Mouse (Mus musculus) urinary bladder, postnatal 36 days (tissue): Measurements from ENCODE around the gene Rab44.

Source experiments
- DNase-seq, 2 experiments: peaks; one replicate each; pipeline ENCODE4 v3.0.0; 2022; ENCODE audit warnings: low spot score in 2 of 2, mixed read lengths in 1 of 2

Rab44 gene

GRCm38 (mm10) chr17:29167371-29167770 lies 53.4 kb downstream of the Rab44 start:
- no peak for DNase-seq

GRCm38 (mm10) chr17:29168438-29168837 lies 54.5 kb downstream of the Rab44 start:
- no peak for DNase-seq

- DNase-seq, result no peak
These were observed 55.2 kb downstream of the Rab44 start for GRCm38 (mm10) chr17:29168996-29169601.

GRCm38 (mm10) chr17:29170431-29171000 lies 56.6 kb downstream of the Rab44 start:
- no peak for DNase-seq

DNA sequence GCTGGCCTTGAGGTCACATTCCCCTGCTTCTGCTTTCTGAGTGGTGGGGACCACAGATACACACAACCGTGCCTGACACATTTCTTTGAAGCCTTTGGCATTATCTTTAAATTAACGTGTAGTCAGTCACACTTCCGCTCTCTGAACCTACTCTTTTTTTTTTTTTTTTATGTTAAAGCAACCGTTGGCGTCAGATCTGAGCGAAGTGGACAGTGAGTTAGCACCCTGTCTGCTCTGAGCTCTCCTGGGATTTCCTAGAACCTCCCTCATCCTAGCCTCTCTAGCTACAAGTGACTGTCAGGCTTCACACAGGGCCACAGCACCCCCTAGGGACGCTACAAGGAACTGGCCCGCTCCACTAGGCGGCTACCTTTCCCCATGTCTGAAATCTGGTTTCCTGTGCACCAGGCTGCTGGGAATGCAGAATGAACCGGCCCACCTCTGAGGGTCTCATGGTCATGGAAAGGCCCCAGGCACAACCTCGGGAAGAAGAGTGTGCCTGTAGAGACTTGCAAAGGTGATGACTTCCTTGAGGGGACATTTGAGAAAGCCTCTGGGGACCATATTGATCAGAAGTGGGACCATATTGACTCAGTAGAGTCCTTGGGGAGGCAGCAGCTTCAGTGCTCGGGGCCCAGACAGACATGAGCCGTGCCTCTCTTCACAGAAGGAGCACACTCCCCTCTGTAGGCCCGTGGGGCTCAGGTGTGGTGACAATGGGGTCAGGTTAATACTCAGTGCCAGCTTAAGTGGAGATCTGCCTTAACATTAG lies 57.2 kb downstream of the Rab44 start:
- DNase-seq, result peak; percentile 82 to 85

DNA sequence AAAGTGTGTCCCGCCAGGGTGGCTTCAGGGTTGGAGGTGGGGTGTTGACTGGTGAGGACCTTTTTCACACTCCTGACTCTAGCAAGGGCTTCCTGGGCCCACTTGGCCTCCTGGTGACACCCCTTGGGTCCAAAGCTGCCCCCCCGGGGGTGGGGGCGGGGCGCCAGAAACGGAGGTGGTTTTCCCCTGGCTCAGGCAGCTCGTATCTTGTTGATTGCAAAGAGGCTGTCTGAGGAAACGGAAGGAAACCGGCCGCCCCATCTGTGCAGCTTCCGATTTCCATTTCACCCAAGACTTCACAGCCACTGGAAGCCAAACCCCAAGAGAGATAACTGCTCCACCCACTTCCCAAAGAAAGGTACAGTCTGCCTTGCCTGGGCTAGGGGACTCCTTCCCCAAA lies 58.1 kb downstream of the Rab44 start:
- no peak for DNase-seq

GRCm38 (mm10) chr17:29173165-29173564 lies 59.2 kb downstream of the Rab44 start:
- DNase-seq, result no peak

GRCm38 (mm10) chr17:29175693-29176092 lies 61.7 kb downstream of the Rab44 start:
- no peak for DNase-seq

- DNase-seq, result peak in 1 of 2 experiments; percentile 67
These were observed 62.7 kb downstream of the Rab44 start for GRCm38 (mm10) chr17:29176391-29177267.

GRCm38 (mm10) chr17:29178503-29179059 lies 64.6 kb downstream of the Rab44 start:
- DNase-seq, result no peak

DNA sequence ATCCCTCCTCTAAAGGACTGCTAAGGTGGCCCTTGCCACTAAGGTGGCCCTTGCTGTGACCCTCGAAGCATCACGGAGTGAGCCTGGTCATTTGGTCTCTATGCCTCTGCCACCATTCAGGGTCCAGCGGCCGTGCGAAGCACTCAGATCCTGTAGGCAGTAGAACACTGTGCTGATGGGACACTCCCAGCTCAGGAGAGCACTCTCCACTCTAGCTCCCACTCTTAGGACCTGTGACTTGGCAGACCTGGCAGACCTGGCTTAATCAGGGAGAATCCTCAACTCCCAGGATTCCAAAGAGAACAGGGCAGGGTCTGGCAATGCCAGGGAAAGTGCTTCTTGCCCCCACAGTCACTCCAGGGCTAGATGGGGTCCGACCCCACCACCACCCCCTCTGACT lies 66.0 kb downstream of the Rab44 start:
- no peak for DNase-seq

DNA sequence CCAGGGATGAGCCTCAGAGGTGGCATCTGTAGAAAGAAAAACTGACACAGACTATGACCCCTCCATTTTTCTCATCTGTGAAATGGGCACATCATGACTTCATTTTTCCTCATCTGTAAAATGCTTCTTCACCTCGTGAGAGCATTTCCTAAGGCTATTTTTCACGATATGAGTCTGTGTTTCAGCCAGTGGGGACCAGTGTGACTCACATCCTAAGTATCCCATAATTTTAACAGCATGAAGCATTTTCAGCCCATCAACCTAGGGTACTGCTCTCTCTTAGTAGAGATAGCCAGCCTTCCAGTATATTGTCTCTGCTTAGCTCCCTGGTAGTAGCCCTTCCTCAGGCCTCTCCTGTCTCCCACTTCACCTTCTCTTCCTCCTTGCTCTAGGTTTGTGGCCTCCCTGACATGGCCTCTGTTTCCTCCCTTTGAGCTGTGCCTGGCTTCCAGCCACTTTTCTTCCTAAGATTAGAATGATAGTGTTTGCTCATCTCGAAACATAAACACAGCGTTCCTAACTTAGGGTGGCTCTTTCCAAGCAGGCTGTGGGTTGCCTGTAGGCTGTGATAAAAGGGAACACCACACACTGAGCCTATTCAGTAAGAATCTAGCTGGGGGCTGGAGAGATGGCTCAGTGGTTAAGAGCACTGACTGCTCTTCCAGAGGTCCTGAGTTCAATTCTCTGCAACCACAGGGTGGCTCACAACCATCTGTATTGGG lies 66.6 kb downstream of the Rab44 start:
- DNase-seq, result no peak

DNA sequence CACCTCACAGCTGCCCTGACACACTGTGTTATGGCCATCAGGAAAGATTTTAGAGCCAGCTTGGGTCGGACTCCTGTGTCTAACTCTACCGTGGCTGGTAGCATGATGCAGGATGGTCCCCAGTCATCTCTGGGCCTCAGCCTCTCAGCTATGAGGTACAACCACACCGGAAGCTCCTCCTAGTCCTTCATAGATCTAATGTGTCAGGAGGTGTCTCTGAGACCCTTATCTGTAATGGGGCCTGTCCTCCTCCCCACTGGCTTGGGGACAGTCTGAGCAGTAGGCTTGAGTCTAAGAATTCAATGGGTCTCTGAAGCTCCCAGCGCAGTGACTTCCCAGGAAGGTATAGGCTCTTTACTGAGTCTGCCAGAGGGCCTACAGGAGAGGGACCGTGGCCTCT lies 67.8 kb downstream of the Rab44 start:
- DNase-seq, result no peak

DNA sequence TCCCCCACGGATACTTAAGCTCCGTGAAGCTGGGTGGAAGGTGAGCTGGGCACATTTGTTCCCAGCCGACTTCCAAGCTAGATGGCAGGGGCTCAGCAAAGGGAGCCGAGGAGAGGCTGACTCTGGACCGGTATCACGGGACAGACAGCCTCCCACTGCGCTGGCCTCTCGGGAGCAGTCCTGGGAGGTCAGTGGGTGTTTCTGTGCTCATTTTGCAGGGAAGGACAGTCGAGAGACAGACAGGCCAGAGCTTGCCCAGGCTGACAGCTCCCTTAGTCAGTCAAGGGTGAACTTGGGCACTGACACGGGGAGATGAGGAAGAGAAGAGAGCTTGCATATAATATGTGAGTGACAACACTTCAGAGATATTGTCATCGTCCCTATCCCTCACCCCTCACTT lies 69.2 kb downstream of the Rab44 start:
- DNase-seq, result peak; percentile 44 to 56

- no peak for DNase-seq
These were observed 71.6 kb downstream of the Rab44 start for GRCm38 (mm10) chr17:29185376-29186046.

GRCm38 (mm10) chr17:29186989-29187859 lies 73.3 kb downstream of the Rab44 start:
- no peak for DNase-seq

DNA sequence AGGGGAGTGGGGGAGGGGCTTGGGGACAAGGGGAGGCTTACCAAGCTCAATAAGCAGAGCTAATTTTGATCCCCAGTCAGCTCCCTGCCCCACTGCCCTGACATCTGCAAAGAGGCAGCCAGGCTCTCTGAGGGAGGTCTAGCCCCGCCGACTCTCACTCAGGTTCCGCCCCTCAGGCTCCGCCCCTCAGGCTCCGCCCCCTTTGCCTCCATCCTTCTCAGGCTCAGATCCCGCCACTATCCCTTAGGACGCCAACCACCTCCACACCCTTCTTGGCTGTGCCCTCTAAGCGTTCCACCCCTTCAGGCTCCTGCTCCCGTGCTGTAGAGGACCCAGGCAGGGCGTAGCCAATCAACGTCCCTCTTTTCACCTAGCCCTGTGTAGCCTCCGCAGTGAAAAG lies 75.0 kb downstream of the Rab44 start:
- no peak for DNase-seq

GRCm38 (mm10) chr17:29195579-29195978 lies 81.6 kb downstream of the Rab44 start:
- DNase-seq, result no peak
